Mouse (Mus musculus): ENCODE measurements around the gene Rnf220.
A peak's percentile ranks its signal among the peaks of the same experiment; 100 is the strongest.

Gene Rnf220

GRCm38 (mm10) chr4:117496482-117497165 lies at the start of gene Rnf220:
Rnf220 (minus strand) TSS chr4:117497052.
- peak; percentile 71 for DNase-seq

DNA sequence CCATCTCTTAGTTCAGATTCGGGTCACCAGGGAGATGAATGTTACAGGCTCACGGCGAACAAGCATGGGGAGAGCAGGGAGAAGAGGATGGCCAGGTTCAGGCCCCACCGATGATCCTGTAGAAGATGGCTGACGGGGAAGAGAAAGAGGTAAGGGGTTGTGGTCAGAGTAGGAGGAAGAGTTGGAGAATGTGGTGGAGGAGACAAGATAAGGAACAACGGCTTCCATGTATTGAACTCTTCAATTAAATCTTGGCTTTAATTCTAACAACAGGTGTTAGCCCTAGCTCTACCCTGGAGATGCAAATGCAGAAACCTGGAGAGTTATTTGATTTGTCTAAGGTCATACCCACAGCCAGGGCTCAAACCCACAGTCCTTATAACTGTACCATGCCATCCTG lies 49.8 kb upstream of the Rnf220 start:
- no peak for DNase-seq

DNA sequence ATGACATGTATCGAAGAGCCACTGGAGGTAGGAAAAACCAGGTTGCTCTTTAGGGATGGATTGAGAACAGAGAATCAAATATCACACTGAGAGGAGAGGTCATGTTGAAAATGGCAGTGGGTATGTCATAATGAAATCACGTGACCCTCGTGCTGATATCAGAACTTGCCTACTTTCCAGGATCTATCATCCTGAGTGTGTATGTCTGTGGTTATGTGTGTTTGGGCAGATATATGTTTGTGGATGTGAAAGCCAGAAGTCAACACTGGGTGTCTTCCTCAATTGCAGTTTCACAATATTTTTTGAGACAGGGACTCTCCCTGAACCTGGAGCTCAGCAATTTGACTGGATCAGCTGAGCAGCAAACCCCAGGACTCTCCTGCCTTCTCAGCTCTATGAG lies 48.6 kb upstream of the Rnf220 start:
- DNase-seq, result no peak

DNA sequence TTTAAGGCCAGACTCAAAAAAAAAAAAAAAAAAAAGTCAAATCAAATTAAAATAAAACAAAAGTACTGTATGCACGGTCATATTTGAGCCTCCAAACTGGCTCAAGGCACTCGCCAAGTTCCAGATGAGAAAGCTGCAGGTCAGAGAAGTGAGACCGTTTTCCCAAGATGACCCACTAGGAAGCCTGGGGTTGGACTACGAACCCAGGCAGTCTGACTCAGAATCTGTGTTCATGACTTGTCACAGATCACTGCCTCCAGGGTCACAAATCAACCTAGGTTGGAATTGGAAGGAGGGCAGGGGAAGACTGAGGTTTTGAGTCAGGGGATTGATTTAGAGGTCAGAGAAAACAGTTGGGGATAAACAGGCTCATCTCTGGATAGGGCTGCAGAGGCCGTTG lies 43.7 kb upstream of the Rnf220 start:
- DNase-seq, result no peak

DNA sequence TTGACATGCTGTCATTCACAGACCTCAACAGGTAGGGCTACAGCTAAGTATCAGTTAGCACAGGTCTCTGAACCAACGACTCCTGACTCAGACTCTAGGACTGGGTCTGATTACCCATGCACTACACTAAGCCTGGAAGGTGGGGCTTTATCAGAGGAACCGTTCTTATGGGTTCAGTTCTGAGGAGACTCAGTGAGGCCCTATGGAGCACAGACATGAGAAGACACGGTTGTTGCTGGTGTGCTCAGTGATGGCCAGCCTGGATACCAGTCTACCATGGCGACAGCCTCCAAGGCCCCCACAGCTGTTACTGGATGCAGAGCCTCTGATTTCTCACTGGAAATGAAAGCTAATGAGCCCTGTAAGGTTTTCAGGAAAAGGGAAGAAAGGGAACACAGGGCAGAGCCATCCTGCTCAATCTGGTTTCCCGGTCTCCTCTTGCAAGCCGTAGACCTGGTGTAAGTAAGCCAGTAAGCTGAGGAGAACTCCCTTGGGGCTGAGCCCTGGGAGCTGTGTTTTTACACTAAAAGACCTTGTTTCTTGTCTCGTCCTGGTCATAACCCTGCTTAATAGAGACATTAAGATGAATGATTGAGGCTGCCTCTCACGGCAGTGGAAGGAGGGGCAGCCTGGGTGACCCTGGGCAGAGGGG lies 42.6 kb upstream of the Rnf220 start:
- DNase-seq, result no peak

- DNase-seq, result no peak
Observed at GRCm38 (mm10) chr4:117537002-117537401, 40.1 kb upstream of the Rnf220 start.

DNA sequence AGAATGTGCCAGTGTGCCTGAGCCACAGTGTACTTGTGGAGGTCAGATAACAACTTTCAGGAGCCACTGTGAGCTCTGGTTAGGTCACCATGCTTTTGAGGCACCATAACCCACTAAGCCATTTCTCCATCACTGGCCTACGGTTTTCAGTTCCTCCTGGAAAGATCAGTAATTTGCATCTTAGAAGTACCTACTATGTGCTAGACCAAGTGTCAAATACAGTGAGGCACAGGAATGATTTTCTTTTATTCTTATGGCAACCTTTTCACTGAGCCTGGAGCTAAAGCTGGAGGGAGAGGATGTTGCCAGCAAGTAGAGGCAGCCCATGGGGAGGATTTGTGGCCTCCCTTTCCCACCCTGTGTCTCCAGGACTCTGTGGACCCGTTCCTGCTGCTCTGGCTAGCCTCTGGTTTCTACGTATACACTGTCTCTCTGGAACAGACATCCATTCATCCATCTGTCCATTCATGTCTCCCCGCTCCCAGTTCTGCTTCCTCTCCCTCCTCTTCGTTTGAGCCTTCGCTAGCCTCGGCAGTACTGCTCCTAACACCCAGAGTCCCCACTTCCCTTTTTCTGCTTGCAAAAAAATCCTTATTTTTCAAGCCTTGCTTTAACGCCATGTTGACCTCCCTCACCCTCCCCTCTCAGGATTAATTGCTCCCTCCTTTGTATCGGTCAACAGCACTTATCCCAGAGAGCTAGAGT lies 38.8 kb upstream of the Rnf220 start:
- DNase-seq, result no peak

- no peak for DNase-seq
Observed at GRCm38 (mm10) chr4:117529843-117530242, 33.0 kb upstream of the Rnf220 start.

DNA sequence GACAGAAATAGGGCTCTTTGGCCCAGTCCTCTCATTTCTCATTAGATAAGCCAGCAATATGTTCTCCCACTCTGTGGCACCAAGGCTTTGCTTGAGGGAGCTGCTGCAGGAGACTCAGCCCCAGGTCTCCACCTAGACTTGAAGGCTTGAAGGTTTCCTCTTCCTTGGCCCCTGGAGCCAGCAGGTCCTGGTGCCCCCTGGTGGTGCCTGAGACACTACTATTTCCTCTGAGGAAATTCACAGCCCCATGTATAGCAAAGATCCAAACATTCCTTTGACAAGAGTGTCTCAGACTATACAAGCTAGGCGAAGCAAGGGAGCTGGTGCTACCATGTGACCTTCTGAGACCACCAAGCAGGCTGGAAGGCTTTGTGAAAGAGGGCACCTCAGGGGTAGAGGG lies 31.1 kb upstream of the Rnf220 start:
- DNase-seq, result peak; percentile 88

DNA sequence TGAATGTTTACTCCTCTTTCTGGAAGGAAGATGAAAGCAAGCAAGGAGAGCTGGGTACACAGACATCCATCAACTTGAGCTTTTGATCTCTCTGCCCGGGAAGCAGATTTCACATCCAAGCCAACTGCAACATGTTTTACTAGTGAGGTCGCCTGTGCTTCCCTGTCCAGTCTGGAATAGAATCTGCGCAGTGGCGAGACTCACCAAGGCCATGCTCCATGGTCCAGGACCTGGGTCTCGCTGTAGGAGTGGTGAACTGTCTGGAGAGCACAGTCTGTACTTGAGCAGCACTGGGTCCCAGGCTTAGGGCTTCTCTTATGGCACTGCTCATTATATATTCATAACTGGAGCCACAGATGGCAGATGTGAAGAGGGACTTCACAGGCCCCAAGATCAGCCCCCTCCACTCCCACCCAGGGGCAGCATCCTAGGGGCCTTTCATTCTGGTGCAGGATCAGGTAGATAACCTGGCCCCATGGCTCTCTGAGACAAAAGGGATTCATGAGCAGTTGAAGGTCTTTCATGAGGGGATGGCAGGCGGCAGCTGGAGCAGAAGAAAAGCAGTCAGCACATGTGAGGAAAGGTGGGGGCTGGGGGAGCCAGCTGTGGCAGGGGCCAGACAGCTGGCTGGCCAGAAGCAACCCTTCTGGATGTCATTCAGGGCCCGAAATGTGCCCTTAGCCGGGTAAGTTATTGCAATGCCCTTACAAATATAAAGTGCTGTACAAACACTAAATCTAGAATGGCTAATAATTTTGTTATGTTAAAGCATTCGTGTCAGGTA lies 30.5 kb upstream of the Rnf220 start:
- DNase-seq, result peak; percentile 19

- no peak for DNase-seq
Observed at GRCm38 (mm10) chr4:117525990-117526389, 29.1 kb upstream of the Rnf220 start.

DNA sequence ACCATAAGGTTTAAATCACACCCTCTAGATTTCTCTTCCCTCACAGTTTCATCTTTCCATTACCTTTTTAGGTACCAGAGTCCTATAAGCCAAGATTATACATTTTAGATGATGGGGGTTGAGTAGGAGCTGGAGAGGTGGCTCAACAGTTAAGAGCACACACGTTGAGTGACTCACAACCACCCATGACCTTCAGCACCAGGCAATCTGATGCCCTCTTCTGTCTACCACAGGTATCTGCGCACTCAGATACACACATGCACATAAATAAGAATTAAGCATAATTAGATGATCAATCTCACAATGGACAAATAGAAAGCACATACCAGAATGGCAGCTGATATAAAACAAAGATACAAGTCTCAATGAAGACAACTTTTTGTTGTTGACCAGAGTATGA lies 24.5 kb upstream of the Rnf220 start:
- no peak for DNase-seq

GRCm38 (mm10) chr4:117518246-117518645 lies 21.4 kb upstream of the Rnf220 start:
- no peak for DNase-seq

DNA sequence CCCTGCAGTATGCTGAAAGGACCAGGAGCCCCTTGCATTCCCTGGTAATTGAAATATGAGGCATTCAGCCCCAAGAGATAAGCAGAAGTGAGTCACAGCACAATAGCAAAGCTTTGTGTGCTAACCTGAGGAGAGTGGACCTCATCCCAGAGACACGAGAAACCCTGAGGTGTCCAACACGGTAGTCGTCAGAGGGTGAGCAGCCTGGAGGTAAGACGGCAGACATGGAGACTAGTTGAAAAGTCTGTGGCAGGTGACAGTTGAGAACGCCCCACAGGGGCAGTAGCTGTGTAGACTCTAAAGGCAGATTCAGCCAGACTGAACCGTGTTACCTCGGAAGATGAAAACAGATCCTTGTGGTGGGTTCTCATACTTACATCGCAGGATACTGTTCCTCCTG lies 2.2 kb upstream of the Rnf220 start:
- DNase-seq, result no peak

GRCm38 (mm10) chr4:117495869-117496401 lies 917 bp downstream of the Rnf220 start:
- DNase-seq, result peak; percentile 63

DNA sequence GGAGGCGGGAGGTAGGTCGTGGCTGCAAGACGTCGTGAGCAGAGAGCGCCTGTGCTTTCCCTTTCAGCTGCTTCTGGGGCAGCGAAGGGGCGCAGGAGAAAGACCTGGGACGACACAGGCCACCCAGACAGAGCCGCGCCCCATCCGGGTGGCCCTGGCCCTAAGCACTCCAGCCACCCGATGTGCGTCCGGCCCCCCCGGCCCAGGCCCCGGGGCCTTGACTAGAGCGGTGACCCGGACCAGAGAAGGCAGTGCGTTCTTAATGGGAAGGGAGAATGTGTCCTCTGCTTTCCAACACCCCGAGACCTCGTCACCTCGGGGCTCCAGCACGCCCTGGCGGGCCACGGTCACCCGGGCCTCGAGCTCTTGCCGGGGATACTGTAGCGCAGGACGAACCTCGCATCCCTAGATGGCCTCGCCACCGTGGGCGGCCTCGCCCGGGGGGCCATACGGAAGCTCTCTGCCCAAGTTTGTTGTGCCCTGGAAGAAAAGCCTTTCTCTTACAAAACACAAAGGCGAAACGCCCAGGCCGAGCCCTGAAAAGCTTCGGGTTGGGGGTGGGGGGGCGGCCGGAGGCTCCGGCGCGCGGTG lies 1.8 kb downstream of the Rnf220 start:
- peak; percentile 52 for DNase-seq

GRCm38 (mm10) chr4:117493905-117494851 lies 2.7 kb downstream of the Rnf220 start:
- peak; percentile 70 for DNase-seq

GRCm38 (mm10) chr4:117493161-117493568 lies 3.7 kb downstream of the Rnf220 start:
- peak; percentile 48 for DNase-seq

- DNase-seq, result no peak
Observed at GRCm38 (mm10) chr4:117491840-117492239, 5.0 kb downstream of the Rnf220 start.

GRCm38 (mm10) chr4:117489975-117490374 lies 6.9 kb downstream of the Rnf220 start:
- no peak for DNase-seq

- DNase-seq, result no peak
Observed at GRCm38 (mm10) chr4:117489566-117489965, 7.3 kb downstream of the Rnf220 start.

Measured in thymus, postnatal 4 days (tissue).